Mouse (Mus musculus): Measurements from ENCODE around the gene Mrpl21.

- TF ChIP-seq NRF1 (IDR thresholded peaks at IDR 0.05; ENCODE audit: low read depth, low read length) = no peak
- no peak for TF ChIP-seq ZC3H11A (IDR thresholded peaks at IDR 0.05; ENCODE audit: low read depth, low read length)
- TF ChIP-seq CTCF (conservative IDR thresholded peaks at IDR 0.05 in 1 of 2, IDR thresholded peaks at IDR 0.05 in 1 of 2; ENCODE audit: low read depth in 2 of 2, low read length in 2 of 2) = no peak
- no peak for TF ChIP-seq MAFK (IDR thresholded peaks at IDR 0.05; ENCODE audit: insufficient replicate concordance, low read length)
- no peak for TF ChIP-seq BHLHE40 (IDR thresholded peaks at IDR 0.05; ENCODE audit: low read depth, low read length)
- TF ChIP-seq CHD2 (IDR thresholded peaks at IDR 0.05; ENCODE audit: low read length) = no peak
- TF ChIP-seq POLR2A (IDR thresholded peaks at IDR 0.05; ENCODE audit: low read depth, low read length) = no peak
- TF ChIP-seq EP300 (IDR thresholded peaks at IDR 0.05; ENCODE audit: low read length) = no peak
- no peak for TF ChIP-seq POLR2AphosphoS2 (IDR thresholded peaks at IDR 0.05; ENCODE audit: low read depth, low read length)
- no peak for TF ChIP-seq UBTF (IDR thresholded peaks at IDR 0.05; ENCODE audit: low read depth, low read length)
Measured at GRCm38 (mm10) chr19:3292993-3293392, 10.3 kb downstream of the Mrpl21 start.
